Mouse (Mus musculus): Measurements from ENCODE around the gene Cpb2.

- TF ChIP-seq CTCF (IDR thresholded peaks at IDR 0.05; ENCODE audit: borderline replicate concordance, control insufficient read depth, extremely low read depth, insufficient read depth, low read length, poor library complexity) = no peak
- no peak for TF ChIP-seq POLR2A (IDR thresholded peaks at IDR 0.05; ENCODE audit: control insufficient read depth, extremely low read depth, insufficient read depth, low read length, poor library complexity)
These were observed 44.4 kb upstream of the Cpb2 start for GRCm38 (mm10) chr14:75197660-75198059.

Data from thymus, adult 2 months (tissue).